Mouse (Mus musculus) limb, embryonic 15.5 days (tissue): Measurements from ENCODE around the gene Stk4. TPM values are rescaled to one million over a fixed set of nuclear protein-coding genes. Genes with fewer than 3 reads are reported as not detected.

Experiments used
- ATAC-seq: fragments of 200-750 bp; cut with Nextera tagmentation; 2 replicates; pipeline ENCODE4 v1.8.0; 2017; ENCODE audit warnings: low read depth, moderate TSS enrichment; ENCODE audit not compliant: insufficient number of reproducible peaks, low FRiP score, low TSS enrichment
- H3K27ac ChIP-seq: fragments of 300-500 bp; sonication (generic); 2 replicates; pipeline ENCODE4 v1.5.1; 2015; ENCODE audit warnings: moderate library complexity, mild to moderate bottlenecking, inconsistent platforms
- H3K27me3 ChIP-seq: fragments of 300-500 bp; sonication (generic); 2 replicates; pipeline ENCODE4 v1.6.1; 2015; ENCODE audit warnings: inconsistent platforms
- H3K36me3 ChIP-seq: fragments of 300-500 bp; sonication (generic); 2 replicates; pipeline ENCODE4 v1.6.1; 2015; ENCODE audit warnings: inconsistent platforms
- H3K4me1 ChIP-seq: fragments of 300-500 bp; sonication (generic); 2 replicates; pipeline ENCODE4 v1.6.1; 2015; ENCODE audit warnings: inconsistent platforms
- H3K4me2 ChIP-seq: fragments of 300-500 bp; sonication (generic); 2 replicates; pipeline ENCODE4 v1.6.1; 2015; ENCODE audit warnings: mild to moderate bottlenecking, inconsistent platforms
- H3K4me3 ChIP-seq: fragments of 300-500 bp; sonication (generic); 2 replicates; pipeline ENCODE4 v1.5.1; 2015; ENCODE audit warnings: mild to moderate bottlenecking, inconsistent platforms
- H3K9ac ChIP-seq: fragments of 300-500 bp; sonication (generic); 2 replicates; pipeline ENCODE4 v1.6.1; 2015; ENCODE audit warnings: inconsistent platforms
- H3K9me3 ChIP-seq: fragments of 300-500 bp; sonication (generic); 2 replicates; pipeline ENCODE4 v1.6.1; 2016; ENCODE audit warnings: inconsistent platforms
- whole genome bisulfite sequencing: fragments of 180-500 bp; shearing (Covaris S2); methylation state at CpG from one replicate; pipeline ENCODE4 v1.1.7; 2015; 5-methylcytosine and 5-hydroxymethylcytosine counted together
- polyA plus RNA-seq: library from polyadenylated mRNA; unstranded; fragments of >200 nt; fragmentation: Nextera tagmentation; extraction: Ambion mirVana; gene quantifications from 2 replicates; pipeline ENCODE4 v1.2.1, GENCODE M21; 2015

Gene Stk4
- polyA plus RNA-seq, 1 experiment from 2014 or later, result 19.6 TPM

DNA sequence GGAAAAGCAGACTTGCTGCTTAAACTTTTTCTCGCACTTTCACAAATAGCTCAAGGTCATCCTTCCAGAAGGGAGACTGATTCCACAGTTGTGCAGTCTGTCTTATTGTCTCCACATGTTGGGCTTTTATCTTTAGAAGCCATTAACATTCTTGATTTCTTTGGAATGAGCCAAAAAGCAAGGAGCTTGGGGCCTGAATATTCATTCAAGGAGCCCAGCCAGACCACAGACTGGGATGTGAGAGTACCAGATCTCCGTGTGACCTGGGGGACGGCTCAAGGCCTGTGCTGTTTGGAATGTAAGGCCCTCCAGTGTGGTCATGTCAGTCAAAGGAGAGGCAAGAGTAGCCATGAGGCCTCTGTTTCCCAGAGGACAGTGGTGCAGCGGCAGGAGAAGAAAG is 38.4 kb downstream of the Stk4 start:
- Histone ChIP-seq H3K9ac (no peak overlapping the region), H3K4me3 (no peak overlapping the region), H3K27me3 (no peaks in the 10 kb centered on the region), H3K4me2 (no peak overlapping the region), H3K36me3 (peaks cover 8% of the 10 kb centered on the region; the same call in 1 of the 2 replicates), H3K4me1 (peaks cover 30% of the 10 kb centered on the region), H3K27ac (peak overlapping the region; percentile 67; the same call in 1 of the 2 replicates), H3K9me3 (no peaks in the 10 kb centered on the region)
- WGBS, result 41% methylated on average over 4 of the region's 4 CpGs
- no peak for ATAC-seq

DNA sequence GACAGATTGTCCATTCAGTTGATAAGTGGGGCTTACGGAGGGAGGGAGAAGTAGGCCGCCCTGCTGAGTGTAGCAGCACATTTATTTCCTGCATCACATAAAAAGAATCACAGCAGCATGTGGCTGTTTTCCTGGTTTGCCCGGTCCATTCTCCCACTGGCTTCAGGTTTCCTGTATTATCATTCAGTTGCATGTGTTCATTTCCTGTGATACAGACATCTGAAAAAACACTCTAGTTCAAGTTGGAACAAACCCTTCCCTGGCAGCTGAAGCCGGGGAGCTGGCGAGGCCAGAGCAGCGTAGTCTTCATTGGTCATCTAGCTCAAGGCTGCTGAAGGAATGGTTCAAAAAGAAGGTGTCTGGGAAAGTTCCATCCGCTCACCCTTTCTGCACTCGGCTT is 41.4 kb downstream of the Stk4 start:
- no peak overlapping the region for H3K4me3 ChIP-seq
- H3K27me3 ChIP-seq, result no peaks in the 10 kb centered on the region
- no peak overlapping the region for H3K4me2 ChIP-seq
- H3K9ac ChIP-seq, result no peak overlapping the region
- peaks cover 28% of the 10 kb centered on the region for H3K4me1 ChIP-seq
- no peaks in the 10 kb centered on the region for H3K9me3 ChIP-seq
- peak overlapping the region; percentile 50; the same call in 1 of the 2 replicates for H3K27ac ChIP-seq
- ATAC-seq, result no peak
- WGBS, result 76% methylated on average over 8 of the region's 8 CpGs
- H3K36me3 ChIP-seq, result peaks cover 5% of the 10 kb centered on the region; the same call in 1 of the 2 replicates

DNA sequence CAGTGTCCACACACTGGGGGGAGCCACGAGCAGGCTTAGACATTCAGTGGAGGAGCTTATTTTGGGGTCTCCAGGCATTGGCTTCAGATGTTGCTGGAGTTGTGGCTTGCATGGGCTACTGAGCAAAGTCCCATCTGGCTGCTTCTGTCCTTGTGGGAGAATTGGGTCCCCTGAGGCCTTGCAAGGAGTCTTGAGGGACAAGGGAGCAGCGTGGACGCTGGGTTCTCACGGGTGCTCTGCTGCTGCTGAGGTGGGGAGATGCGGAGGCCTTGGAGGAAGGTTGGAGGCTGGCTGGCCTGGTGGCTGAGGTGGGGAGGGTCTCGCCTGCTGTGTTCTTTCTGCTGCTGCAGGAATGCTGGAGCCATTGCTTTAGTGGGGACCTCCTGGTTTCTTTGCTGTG is 43.9 kb downstream of the Stk4 start:
- no peak for ATAC-seq
- WGBS, result 91% methylated on average over 6 of the region's 6 CpGs
- Histone ChIP-seq H3K4me3 (no peak overlapping the region), H3K4me1 (peaks cover 13% of the 10 kb centered on the region), H3K9me3 (no peaks in the 10 kb centered on the region), H3K27me3 (no peaks in the 10 kb centered on the region), H3K36me3 (peaks cover 8% of the 10 kb centered on the region), H3K27ac (peak overlapping the region; percentile 48), H3K9ac (no peak overlapping the region), H3K4me2 (no peak overlapping the region)

DNA sequence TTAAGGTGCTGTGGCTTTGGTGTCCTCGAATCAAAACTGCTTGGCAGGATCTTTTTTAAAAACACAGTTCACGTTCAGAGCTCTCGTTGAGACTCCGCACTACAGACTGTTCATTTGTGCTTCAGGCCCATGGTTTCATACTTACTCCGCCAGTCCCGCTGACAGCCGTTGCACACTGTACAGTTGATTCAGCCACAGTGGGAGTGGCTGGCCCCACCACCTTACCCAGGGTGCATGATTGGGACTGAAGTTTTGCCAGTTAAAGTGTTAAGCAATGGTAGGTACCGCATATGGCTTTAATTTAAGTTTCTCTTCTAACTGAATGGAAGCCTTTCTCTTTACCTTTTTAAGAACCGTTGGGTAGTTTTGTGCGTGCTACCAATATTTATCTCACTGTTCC is 45.4 kb downstream of the Stk4 start:
- peak overlapping the region; percentile 65 for H3K27ac ChIP-seq
- no peak; the same call in 1 of the 2 replicates for ATAC-seq
- 44% methylated on average over 10 of the region's 10 CpGs for WGBS

GRCm38 (mm10) chr2:164119503-164119902 is 49.4 kb downstream of the Stk4 start:
- Histone ChIP-seq H3K9me3 (no peaks in the 10 kb centered on the region), H3K9ac (no peak overlapping the region), H3K4me1 (peaks cover 3% of the 10 kb centered on the region), H3K4me2 (no peak overlapping the region), H3K4me3 (no peak overlapping the region), H3K27ac (no peak overlapping the region), H3K27me3 (no peaks in the 10 kb centered on the region), H3K36me3 (peaks cover 36% of the 10 kb centered on the region)
- 89% methylated on average over 6 of the region's 6 CpGs for WGBS
- ATAC-seq, result no peak

More for the DNA sequence above, 45.4 kb downstream of the Stk4 start:
- H3K4me2 ChIP-seq, result no peak overlapping the region
- H3K4me3 ChIP-seq, result no peak overlapping the region
- peaks cover 9% of the 10 kb centered on the region for H3K4me1 ChIP-seq
- peaks cover 19% of the 10 kb centered on the region for H3K36me3 ChIP-seq
- no peak overlapping the region for H3K9ac ChIP-seq
- no peaks in the 10 kb centered on the region for H3K27me3 ChIP-seq
- H3K9me3 ChIP-seq, result no peaks in the 10 kb centered on the region

- Histone ChIP-seq H3K36me3 (peaks cover 38% of the 10 kb centered on the region), H3K4me1 (peaks cover 9% of the 10 kb centered on the region; the same call in 1 of the 2 replicates), H3K9ac (no peak overlapping the region), H3K27ac (no peak overlapping the region), H3K9me3 (no peaks in the 10 kb centered on the region), H3K4me3 (no peak overlapping the region), H3K27me3 (no peaks in the 10 kb centered on the region), H3K4me2 (no peak overlapping the region)
- 79% methylated on average over 5 of the region's 5 CpGs for WGBS
- ATAC-seq, result no peak
These were observed 53.1 kb downstream of the Stk4 start for GRCm38 (mm10) chr2:164123169-164123766.

DNA sequence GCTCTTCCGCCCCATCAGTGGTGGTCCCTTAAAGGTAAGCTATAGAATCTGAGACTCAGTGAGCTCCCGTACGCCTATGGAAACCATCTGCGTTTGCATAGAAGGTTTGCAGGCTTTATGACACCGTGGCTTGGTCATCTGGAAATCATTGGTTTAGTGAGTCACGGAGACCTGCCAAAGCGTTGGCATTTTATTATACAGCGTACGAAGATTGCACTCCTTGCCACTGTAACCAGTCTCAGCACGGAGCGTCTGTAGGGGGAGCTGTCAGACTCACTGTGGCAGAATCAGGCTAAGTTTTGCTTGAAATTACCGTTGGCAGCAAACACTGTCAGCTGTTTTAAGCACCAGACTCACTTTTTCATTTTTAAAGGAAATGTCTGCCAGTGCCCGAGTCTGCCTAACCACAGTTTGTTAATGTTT is 56.4 kb downstream of the Stk4 start:
- Histone ChIP-seq H3K4me3 (no peak overlapping the region), H3K4me1 (peaks cover 12% of the 10 kb centered on the region; the same call in 1 of the 2 replicates), H3K4me2 (no peak overlapping the region), H3K36me3 (peaks cover 25% of the 10 kb centered on the region), H3K27ac (peak overlapping the region; percentile 67), H3K27me3 (no peaks in the 10 kb centered on the region), H3K9me3 (no peaks in the 10 kb centered on the region), H3K9ac (no peak overlapping the region)
- ATAC-seq, result peak; percentile 79; the same call in 1 of the 2 replicates
- whole genome bisulfite sequencing, result 33% methylated on average over 13 of the region's 13 CpGs

GRCm38 (mm10) chr2:164127297-164127696 is 57.2 kb downstream of the Stk4 start:
- 86% methylated on average over 2 of the region's 2 CpGs for WGBS
- no peak for ATAC-seq
- Histone ChIP-seq H3K4me2 (no peak overlapping the region), H3K27me3 (no peaks in the 10 kb centered on the region), H3K36me3 (peaks cover 21% of the 10 kb centered on the region), H3K4me1 (peaks cover 12% of the 10 kb centered on the region; the same call in 1 of the 2 replicates), H3K9ac (no peak overlapping the region), H3K27ac (peak overlapping the region; percentile 67), H3K9me3 (no peaks in the 10 kb centered on the region), H3K4me3 (no peak overlapping the region)

DNA sequence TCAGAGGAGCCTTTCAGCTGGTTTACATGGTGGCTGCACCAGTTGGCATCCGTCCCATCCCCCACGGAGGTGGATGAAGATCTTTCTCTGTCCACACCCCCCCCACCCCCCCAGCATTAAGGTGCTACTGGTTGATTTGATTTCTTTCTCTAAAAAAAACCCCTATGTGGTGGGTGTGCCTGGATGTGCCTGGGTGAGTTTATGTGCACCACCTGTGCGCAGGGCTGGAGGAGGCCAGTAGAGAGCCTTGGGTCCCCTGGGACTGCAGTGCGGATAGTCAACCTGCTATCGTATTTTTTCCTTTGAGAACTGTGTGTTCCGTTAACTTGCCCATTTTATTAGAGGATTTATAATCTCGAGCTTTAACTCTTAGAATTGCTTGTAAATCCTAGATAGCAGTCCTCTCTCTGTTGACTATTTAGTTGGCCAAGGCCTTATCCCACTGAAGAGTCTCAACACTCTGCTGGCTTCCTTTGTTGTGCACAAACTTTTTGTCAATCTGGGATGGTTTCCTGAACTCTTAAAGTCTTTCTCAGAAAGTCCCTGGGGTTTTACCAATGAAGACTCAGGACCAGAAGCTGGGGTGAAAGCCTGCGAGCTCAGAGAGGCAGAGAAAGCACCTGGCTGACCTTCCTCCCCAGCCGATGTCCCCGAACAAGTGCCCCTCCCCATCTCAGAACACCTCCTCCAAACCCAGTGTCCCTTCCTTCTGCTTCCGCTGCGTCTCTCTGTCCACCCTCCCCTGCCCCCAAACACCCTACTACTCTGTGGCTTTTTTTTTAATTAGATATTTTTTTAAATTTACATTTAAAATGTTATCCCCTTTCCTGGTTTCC is 58.7 kb downstream of the Stk4 start:
- no peak overlapping the region for H3K4me3 ChIP-seq
- H3K27ac ChIP-seq, result no peak overlapping the region
- no peak overlapping the region for H3K9ac ChIP-seq
- H3K4me1 ChIP-seq, result peaks cover 12% of the 10 kb centered on the region; the same call in 1 of the 2 replicates
- no peak for ATAC-seq
- H3K9me3 ChIP-seq, result no peaks in the 10 kb centered on the region
- H3K27me3 ChIP-seq, result no peaks in the 10 kb centered on the region
- 67% methylated on average over 12 of the region's 12 CpGs for WGBS
- H3K36me3 ChIP-seq, result peaks cover 12% of the 10 kb centered on the region
- no peak overlapping the region for H3K4me2 ChIP-seq

DNA sequence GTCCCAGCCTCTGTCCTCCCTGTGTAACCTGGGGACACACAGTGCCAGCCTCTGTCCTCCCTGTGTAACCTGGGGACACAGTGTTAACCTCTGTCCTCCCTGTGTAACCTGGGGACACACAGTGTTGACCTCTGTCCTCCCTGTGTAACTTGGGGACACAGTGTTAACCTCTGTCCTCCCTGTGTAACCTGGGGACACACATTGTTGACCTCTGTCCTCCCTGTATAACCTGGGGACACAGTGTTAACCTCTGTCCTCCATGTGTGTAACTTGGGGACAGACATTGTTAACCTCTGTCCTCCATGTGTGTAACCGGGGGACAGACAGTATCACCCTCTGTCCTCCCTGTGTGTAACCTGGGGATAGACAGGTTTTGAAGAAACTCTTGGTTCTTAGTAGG is 61.5 kb downstream of the Stk4 start:
- H3K27ac ChIP-seq, result no peak overlapping the region
- no peak overlapping the region for H3K4me3 ChIP-seq
- H3K4me2 ChIP-seq, result no peak overlapping the region
- H3K36me3 ChIP-seq, result peaks cover 6% of the 10 kb centered on the region; the same call in 1 of the 2 replicates
- WGBS, result 91% methylated on average over 1 of the region's 1 CpGs
- no peak for ATAC-seq
- H3K27me3 ChIP-seq, result no peaks in the 10 kb centered on the region
- peaks cover 12% of the 10 kb centered on the region; the same call in 1 of the 2 replicates for H3K4me1 ChIP-seq
- no peaks in the 10 kb centered on the region for H3K9me3 ChIP-seq
- no peak overlapping the region for H3K9ac ChIP-seq

GRCm38 (mm10) chr2:164134563-164134962 is 64.4 kb downstream of the Stk4 start:
- WGBS, result 69% methylated on average over 6 of the region's 6 CpGs
- no peaks in the 10 kb centered on the region for H3K27me3 ChIP-seq
- H3K36me3 ChIP-seq, result peaks cover 6% of the 10 kb centered on the region; the same call in 1 of the 2 replicates
- ATAC-seq, result no peak
- H3K27ac ChIP-seq, result no peak overlapping the region; the same call in 1 of the 2 replicates
- H3K4me1 ChIP-seq, result peaks cover 25% of the 10 kb centered on the region
- H3K4me2 ChIP-seq, result no peak overlapping the region
- no peak overlapping the region for H3K9ac ChIP-seq
- no peak overlapping the region for H3K4me3 ChIP-seq
- H3K9me3 ChIP-seq, result no peaks in the 10 kb centered on the region

DNA sequence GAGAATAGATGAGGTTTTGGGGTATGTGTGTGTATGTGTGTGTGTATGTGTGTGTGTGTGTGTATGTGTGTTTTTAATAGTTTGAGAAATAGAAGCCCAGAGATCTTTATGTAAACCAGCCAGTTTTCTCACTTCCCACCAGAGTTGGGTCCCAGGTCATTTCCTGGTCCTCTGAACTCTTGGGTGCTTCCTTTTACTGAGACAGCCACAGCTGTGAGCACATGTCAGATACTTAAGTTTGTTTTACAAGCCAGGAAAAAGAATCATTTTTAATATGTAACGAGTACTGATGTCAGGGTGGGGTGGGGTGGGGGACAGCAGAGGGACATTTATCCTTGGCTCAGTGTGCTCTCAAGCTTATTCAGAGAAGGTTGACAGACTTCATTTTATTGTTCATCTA is 65.2 kb downstream of the Stk4 start:
- peaks cover 6% of the 10 kb centered on the region; the same call in 1 of the 2 replicates for H3K36me3 ChIP-seq
- no peaks in the 10 kb centered on the region for H3K9me3 ChIP-seq
- H3K4me1 ChIP-seq, result peaks cover 31% of the 10 kb centered on the region
- 70% methylated on average over 1 of the region's 1 CpGs for WGBS
- ATAC-seq, result no peak
- H3K9ac ChIP-seq, result no peak overlapping the region
- no peak overlapping the region for H3K4me2 ChIP-seq
- H3K4me3 ChIP-seq, result no peak overlapping the region
- no peaks in the 10 kb centered on the region for H3K27me3 ChIP-seq
- H3K27ac ChIP-seq, result no peak overlapping the region
